Mouse (Mus musculus): ENCODE results near the gene Lysmd4.
"Not testable (repeated sequence)": the region's sequence is repeated elsewhere in the genome, so short reads cannot be mapped to it uniquely, and the experiment has no call there.

- TF ChIP-seq CTCF (IDR thresholded peaks at IDR 0.05; ENCODE audit: borderline replicate concordance, insufficient read depth, low read length); POLR2A (IDR thresholded peaks at IDR 0.05; ENCODE audit: low read depth, low read length): not testable (repeated sequence)
Measured at GRCm38 (mm10) chr7:67270447-67270846, 48.1 kb downstream of the Lysmd4 start.

Data from embryonic fibroblast, embryonic 13.5 days (primary cell).